Mouse (Mus musculus): ENCODE measurements around the gene Tsc1.

DNA sequence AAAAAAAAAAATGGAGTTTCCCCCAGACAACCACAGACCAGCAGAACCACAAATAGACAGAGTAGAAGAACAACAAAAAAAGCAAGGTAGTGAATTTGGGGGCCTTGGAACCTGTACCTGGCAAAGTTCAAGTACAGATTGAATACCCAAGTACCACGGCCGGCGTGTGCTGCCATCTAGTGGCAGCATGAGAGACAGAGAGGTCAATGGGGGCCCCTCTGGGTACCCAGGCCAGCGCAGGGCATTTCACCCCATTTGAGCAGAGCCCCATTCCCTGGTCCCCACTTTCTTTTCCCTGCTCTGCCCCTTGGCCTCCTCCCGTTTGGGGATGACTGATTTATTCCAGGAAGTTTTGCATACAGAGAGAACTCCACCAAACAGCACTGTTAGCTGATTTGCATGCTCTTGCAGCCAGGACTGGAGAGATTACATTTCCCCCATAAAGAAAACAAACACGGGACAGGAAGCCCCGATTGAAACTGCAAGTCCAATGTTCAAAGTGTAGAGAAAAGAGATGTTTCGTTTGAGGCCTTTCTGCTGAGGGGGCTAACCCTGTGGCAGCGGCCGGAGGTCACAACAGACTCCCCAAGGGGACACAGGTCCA lies 18.4 kb upstream of the Tsc1 start:
- peak; percentile 70 for TF ChIP-seq CTCF (IDR thresholded peaks at IDR 0.05; ENCODE audit: low read depth)
- no peak for TF ChIP-seq EP300 (IDR thresholded peaks at IDR 0.05; ENCODE audit: low read depth)

All from heart, postnatal 0 days (tissue).